Mouse (Mus musculus) thymus, postnatal 25 days (tissue): ENCODE measurements at regions not wholly inside any gene's neighbourhood (a gene's known extent, or its start where the extent isn't known, plus 50 kb on each side); places are given as distances from the start of the nearest gene placed in this dataset.

Experiments used
- DNase-seq: peaks from one replicate; pipeline ENCODE4 v3.0.0; 2022

DNA sequence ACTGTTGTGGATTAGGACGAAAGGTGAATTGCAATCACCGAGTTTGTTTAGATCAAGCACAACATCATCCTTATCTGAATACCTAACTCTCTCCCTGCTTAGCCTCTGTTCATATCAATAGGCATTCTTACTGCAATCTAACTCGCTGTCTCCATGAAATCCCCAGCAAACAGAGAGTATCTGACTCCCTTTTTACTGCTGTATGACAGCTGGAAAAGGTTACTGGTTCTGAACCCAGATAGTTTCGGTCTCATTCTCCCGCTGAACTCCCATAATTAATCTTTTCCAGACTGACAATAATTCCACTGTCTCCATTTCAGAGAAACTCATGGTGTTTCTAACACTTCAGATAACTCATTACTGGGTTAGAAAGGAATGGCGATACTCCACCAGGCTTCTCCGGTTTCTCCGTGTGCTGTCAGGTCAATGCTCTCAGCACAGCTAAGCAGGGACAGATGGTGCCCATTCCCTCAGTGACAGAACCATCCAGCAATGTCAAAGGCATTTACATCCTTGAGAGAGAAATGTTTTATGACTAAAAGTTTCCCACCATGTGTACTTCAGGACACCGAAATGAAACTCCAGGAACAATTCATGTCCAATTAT lies 167.5 kb upstream of the Itga4 start:
- DNase-seq = no peak

DNA sequence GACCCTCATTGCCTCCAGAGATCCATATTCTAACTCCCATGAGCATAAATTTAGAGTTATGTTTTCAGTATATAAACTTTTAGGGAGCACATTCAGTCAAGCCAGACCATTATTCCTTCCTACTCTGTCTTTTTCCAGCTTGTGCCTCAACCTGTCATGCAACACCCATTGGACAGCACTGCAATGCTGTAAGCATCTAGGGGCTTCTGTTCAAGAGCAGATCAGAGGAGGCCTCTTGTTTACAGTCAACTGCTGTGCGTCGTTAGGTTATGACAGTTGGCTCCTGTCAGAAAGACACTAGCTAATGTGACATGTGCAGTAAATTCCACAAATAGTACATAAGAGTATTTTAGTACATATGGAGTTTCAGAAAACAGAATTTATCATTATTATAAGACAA lies 165.0 kb upstream of the Itga4 start:
- no peak for DNase-seq

- no peak for DNase-seq
Observed at GRCm38 (mm10) chr2:79094298-79094697, 160.9 kb upstream of the Itga4 start.

GRCm38 (mm10) chr2:79096532-79097251 lies 158.5 kb upstream of the Itga4 start:
- DNase-seq = no peak

DNA sequence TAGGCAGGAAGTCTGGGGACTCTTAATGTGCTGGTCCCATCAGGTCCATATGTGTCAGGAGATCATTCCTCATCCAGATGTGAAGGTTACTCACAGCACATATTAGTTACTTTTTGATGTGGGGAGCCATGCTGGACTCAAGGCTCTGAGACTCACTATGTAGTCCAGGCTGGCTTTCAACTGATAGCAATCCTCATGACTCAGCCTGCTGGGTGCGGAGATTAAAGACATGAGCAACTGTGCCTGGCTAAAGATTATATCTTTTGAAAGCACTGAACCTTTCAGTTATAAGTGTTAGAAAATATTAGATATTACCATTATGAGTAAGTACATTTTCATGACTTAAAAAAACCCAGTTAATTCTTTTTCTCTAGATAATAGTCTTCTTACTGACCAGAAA lies 155.6 kb upstream of the Itga4 start:
- DNase-seq = no peak

GRCm38 (mm10) chr2:79111673-79112072 lies 143.6 kb upstream of the Itga4 start:
- no peak for DNase-seq

GRCm38 (mm10) chr2:79112076-79112475 lies 143.2 kb upstream of the Itga4 start:
- no peak for DNase-seq

DNA sequence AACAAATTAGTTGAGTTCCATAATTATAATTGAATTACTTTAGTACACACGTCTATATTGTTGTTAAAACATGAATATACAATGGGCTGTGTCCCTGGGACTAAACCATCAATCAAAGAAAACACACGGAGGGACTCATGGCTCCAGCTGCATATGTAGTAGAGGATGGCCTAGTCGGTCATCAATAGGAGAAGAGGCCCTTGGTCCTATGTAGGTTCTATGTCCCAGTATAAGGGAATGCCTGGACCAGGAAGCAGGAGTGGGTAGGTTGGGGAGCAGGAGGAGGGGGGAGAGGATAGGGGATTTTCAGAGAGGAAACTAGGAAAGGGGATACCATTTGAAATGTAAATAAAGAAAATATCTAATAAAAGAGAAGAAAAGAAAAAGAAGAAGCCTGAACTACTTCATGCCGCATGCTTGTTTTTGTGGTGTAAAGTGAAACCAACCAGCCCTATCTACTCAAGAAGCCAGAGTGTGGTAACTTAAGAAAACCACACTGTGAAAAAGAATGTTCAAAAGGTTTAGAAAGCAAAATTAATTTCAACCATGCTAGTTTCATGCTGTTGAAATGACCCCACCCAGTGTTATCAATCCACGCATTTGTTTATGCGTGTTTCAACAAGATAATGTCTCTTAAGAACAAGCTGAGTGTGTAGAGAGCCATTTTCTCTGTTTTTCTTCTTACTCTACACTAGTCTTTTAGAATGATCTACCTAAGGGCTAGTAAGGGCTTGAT lies 134.4 kb upstream of the Itga4 start:
- DNase-seq = no peak

GRCm38 (mm10) chr2:79122530-79122929 lies 132.7 kb upstream of the Itga4 start:
- no peak for DNase-seq

- DNase-seq = peak; percentile 26
Observed at GRCm38 (mm10) chr2:79124272-79124976, 130.8 kb upstream of the Itga4 start.

GRCm38 (mm10) chr2:79126170-79126879 lies 128.9 kb upstream of the Itga4 start:
- peak; percentile 51 for DNase-seq

GRCm38 (mm10) chr2:79126996-79127741 lies 128.1 kb upstream of the Itga4 start:
- DNase-seq = peak; percentile 29

- no peak for DNase-seq
Observed at GRCm38 (mm10) chr2:79127822-79128221, 127.4 kb upstream of the Itga4 start.

- DNase-seq = no peak
Observed at GRCm38 (mm10) chr2:79130660-79131059, 124.6 kb upstream of the Itga4 start.

GRCm38 (mm10) chr2:79131235-79131634 lies 124.0 kb upstream of the Itga4 start:
- DNase-seq = no peak

GRCm38 (mm10) chr2:79131743-79132517 lies 123.3 kb upstream of the Itga4 start:
- DNase-seq = no peak

GRCm38 (mm10) chr2:79132518-79132845 lies 122.7 kb upstream of the Itga4 start:
- no peak for DNase-seq

DNA sequence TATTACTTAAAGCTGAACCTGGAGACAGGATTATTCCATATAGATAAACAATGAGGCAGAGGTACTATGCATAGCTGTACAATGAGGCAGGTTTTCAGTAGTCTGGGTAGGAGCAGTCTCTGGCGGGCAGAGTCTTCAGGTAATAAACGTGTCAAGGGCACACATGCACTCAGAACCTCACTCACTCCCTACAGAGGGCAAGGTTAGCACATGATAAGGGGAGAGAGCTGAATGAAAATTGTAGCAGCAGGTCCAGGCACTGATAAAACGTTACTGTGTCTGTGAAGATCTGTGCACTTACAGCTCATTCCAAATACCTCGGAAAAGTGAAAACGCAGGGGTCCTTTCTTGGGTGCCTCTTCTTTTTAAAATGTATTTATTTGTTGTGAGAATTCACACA lies 120.9 kb upstream of the Itga4 start:
- DNase-seq = no peak

DNA sequence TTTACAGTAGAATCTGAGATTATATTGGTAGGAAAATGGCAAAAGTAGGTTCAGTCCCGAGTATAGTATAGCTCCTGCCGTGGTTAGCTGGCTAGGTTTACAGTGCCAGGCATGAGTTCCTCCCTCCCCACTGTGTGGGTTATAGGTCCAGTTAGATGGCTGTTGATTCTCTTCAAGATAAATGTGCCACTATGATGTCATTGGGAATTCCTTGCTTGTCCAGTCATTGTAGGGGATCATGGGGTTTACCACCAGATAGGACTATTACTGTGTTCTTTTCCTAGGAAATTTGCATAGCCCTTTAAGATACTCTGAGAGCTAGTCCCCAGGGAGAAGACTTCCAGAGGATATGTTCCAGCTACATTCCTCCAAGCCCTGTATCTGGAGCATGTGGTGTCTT lies 119.2 kb upstream of the Itga4 start:
- DNase-seq = no peak

DNA sequence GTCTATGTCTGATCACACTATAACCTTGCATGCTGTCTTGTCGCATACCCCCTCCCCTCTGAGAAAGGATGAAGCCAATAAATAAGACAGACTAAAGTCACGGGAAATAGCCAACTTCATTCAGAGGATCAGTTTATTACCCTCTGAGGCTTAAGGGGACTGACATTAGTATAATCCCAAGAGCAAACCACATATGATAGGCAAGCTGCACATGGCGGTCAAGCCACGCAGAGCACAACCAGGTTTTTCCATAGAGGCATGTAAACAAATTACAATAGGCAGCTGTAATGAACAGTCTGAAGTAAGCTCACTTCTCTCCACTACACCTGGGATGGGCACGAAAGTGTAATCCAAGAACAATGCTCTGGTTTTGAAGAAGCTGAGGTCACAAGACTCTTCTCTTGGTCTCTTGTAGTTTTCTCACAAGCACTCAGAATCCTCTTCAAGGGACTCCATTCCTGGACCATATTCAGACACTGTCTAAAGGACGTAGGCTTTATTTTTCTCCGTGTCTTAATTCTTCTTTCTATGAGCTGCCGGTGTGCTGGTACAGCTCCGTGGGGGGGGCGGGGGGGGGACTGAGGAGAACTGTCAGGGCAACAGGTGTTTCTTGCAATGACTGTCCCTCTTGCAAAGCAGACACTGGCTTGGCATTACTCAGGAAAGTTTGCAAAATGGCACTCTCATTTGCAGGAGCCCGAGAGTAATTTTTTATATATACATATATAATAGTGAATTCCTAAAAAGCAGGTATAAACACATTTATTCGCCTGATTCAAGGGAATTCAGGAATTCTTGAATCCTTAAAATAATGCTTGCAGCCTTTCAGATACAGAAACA lies 118.4 kb upstream of the Itga4 start:
- no peak for DNase-seq
